17 mouse cellular contexts compared by ENCODE assay signal in genomic region chr10:97793804-97794203, GRCm38 (mm10).
"Had no signal": no experiment of that assay in that cellular context is flagged by ENCODE, and none has a peak within 500 bp of the region (broad histone marks: within the 10 kb centered on the region; RNA-seq: fewer than 3 reads in every experiment).

No protein-coding gene starts in this region.

- H3K9me3 ChIP-seq: limb, embryonic 10.5 days; liver, embryonic 15.5 days; midbrain, embryonic 10.5 days; midbrain, embryonic 15.5 days; neural tube, embryonic 13.5 days had no signal

- H3K4me2 ChIP-seq: liver, embryonic 11.5 days; liver, embryonic 15.5 days; midbrain, embryonic 15.5 days; neural tube, embryonic 13.5 days had no signal

- H3K9ac ChIP-seq: liver, embryonic 15.5 days; midbrain, embryonic 15.5 days; neural tube, embryonic 13.5 days had no signal

- H3K4me1 ChIP-seq: limb, embryonic 10.5 days; liver, embryonic 15.5 days; midbrain, embryonic 10.5 days; midbrain, embryonic 15.5 days; neural tube, embryonic 13.5 days had no signal

- DNase-seq: kidney, adult 18-20 months; kidney, postnatal 10 days; kidney, postnatal 4 days; lung, adult 2 months; lung, postnatal 36 days; retina, postnatal 1 day; right cerebral cortex, postnatal 14 days; thymus, adult 2 months; thymus, postnatal 25 days had no signal

- H3K36me3 ChIP-seq: limb, embryonic 10.5 days; liver, embryonic 15.5 days; midbrain, embryonic 10.5 days; midbrain, embryonic 15.5 days; neural tube, embryonic 13.5 days had no signal

- ATAC-seq: lung, postnatal 0 days; midbrain, embryonic 15.5 days had no signal

- H3K27ac ChIP-seq: left cerebral cortex, adult 2 months; limb, embryonic 10.5 days; liver, embryonic 15.5 days; midbrain, embryonic 10.5 days; midbrain, embryonic 15.5 days; neural tube, embryonic 13.5 days had no signal

- H3K4me3 ChIP-seq: left cerebral cortex, adult 2 months; limb, embryonic 10.5 days; liver, embryonic 15.5 days; midbrain, embryonic 10.5 days; midbrain, embryonic 15.5 days; neural tube, embryonic 13.5 days had no signal

- H3K27me3 ChIP-seq: liver, embryonic 15.5 days; midbrain, embryonic 15.5 days; neural tube, embryonic 13.5 days had no signal
